Mouse (Mus musculus): ENCODE data around the gene Atxn7. TPM values are rescaled to one million over a fixed set of nuclear protein-coding genes. Genes with fewer than 3 reads are reported as not detected.
"Not testable (repeated sequence)": the region's sequence is repeated elsewhere in the genome, so short reads cannot be mapped to it uniquely, and the experiment has no call there.

The Atxn7 gene
- total RNA-seq, 2 experiments from 2014 or later, result 24.4 to 30.5 TPM

- no peak for DNase-seq (ENCODE audit: low spot score in 2 of 2)
- intact Hi-C loops (cut with DNase I), result no loop called here
Observed at GRCm38 (mm10) chr14:14038233-14038632, 77.0 kb downstream of the Atxn7 start.

GRCm38 (mm10) chr14:14042336-14042735 lies 81.1 kb downstream of the Atxn7 start:
- no peak for DNase-seq (ENCODE audit: low spot score in 2 of 2)
- intact Hi-C loops (cut with DNase I), result no loop called here

- intact Hi-C loops (cut with DNase I), result no loop called here
- DNase-seq (ENCODE audit: low spot score in 2 of 2), result no peak
Observed at GRCm38 (mm10) chr14:14054386-14054785, 93.1 kb downstream of the Atxn7 start.

DNA sequence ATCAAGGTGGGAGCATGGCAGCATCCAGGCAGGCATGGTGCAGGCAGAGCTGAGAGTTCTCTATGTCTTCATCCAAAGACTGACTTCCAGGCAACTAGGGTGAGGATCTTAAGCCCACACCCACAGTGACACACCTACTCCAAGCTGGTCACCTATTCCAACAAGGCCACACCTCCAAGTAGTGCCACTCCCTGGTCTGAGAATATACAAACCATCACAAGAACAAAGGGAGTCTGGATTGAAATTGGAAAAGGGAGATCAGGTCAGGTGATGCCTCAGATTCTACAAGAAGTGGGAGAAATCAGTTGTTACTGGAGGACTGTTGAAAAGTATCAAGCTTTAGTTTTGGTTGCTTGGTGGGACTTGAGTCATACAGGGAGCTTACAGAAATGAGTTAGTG lies 98.4 kb downstream of the Atxn7 start:
- DNase-seq (ENCODE audit: low spot score in 2 of 2); intact Hi-C loops (cut with DNase I): not testable (repeated sequence)

DNA sequence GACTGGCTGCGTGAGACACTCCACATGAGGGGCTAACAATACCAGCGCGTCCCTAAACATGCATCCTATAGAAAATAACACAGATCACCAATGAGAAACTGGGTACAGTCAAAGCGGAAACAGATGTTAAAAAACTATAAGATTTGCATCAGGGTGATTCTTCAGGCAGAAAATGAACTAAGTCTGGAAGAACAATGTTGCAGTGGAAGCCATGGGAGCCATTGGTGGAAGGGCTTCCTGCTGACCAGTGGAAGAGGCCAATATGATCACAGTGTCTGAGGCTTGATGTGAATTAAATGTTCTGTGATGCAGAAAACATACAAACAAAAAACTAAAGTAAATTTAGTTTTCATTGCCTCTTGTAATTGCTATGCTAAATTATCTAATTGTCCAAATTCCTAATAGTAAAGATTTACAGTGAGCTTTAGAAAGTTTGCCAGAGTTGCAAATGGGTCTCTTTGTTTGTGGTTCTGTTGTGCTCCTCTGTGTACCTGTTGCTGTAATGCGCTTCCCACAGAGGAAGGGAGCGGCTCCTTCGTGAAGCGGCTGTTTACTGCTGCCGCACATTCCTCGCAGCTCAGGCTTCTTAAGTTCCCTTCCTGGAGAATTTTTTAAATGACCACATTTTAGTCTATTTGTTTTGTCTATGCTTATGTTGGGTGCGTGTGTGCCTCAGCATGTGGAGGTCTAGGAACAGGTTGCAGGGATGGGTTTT lies 101.4 kb downstream of the Atxn7 start:
- no peak for DNase-seq (ENCODE audit: low spot score in 2 of 2)
- intact Hi-C loops (cut with DNase I), result no loop called here

DNA sequence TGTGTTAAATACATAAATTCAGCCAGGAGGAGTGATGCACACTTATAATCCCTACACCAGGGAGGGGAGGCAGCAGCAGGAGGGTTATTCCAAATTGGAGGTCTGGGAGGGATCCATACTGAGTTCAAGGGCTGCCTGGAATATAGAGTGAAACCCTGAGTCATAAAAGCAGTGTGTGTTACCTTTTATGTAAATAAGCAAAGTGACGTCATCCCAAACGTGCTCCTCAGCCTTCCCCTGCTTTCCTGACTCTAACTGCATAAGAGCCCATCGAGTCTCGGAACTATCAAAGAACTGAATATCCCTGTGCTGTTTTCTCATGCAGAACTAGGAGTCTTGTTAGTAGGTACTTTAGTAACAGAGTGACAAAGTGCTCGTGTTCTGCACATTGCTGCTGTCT lies 102.1 kb downstream of the Atxn7 start:
- no peak for DNase-seq (ENCODE audit: low spot score in 2 of 2)
- intact Hi-C loops (cut with DNase I), result no loop called here

DNA sequence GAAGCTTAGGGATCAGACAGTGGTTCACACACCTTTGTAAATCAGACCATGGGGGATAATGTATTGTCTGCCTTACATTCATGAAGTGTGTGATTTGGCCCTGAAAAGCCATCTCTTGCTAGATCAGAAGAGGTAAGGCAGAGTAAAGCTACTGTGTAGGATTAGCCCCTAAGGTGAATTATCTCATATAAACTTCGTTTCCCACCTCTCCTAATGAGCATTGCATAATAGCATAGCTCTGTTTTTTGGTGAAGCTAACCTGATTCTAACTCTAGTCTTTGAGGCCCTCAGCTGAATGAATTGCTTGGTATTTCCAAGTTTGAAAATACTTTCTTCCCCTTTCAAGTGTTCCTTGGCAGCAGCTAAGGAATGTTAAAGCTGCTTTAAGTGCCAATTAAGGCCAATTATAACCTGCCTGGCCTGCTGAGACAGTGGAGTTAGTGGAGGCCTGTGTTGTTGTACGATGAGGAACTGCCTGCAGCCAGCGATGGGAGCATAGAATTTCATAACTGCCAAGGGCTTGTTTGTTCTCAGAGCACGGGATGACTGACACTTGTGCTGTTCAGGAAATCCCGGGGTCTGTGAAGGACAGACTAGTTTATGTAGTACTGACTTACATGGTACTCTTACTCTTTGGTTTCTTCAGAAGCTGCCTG lies 103.4 kb downstream of the Atxn7 start:
- intact Hi-C loops (cut with DNase I), result no loop called here
- DNase-seq (ENCODE audit: low spot score in 2 of 2), result no peak

GRCm38 (mm10) chr14:14065142-14065498 lies 103.9 kb downstream of the Atxn7 start:
- no peak for DNase-seq (ENCODE audit: low spot score in 2 of 2)
- intact Hi-C loops (cut with DNase I), result no loop called here

- intact Hi-C loops (cut with DNase I), result no loop called here
- no peak for DNase-seq (ENCODE audit: low spot score in 2 of 2)
Observed at GRCm38 (mm10) chr14:14066241-14066640, 105.0 kb downstream of the Atxn7 start.

GRCm38 (mm10) chr14:14067648-14068472 lies 106.6 kb downstream of the Atxn7 start:
- peak; percentile 11 to 21 for DNase-seq (ENCODE audit: low spot score in 2 of 2)
- intact Hi-C loops (cut with DNase I), result no loop called here

- intact Hi-C loops (cut with DNase I), result no loop called here
- no peak for DNase-seq (ENCODE audit: low spot score in 2 of 2)
Observed at GRCm38 (mm10) chr14:14068553-14068952, 107.3 kb downstream of the Atxn7 start.

- intact Hi-C loops (cut with DNase I), result no loop called here
- DNase-seq (ENCODE audit: low spot score in 2 of 2), result no peak
Observed at GRCm38 (mm10) chr14:14070541-14071315, 109.5 kb downstream of the Atxn7 start.

- intact Hi-C loops (cut with DNase I), result no loop called here
- DNase-seq (ENCODE audit: low spot score in 2 of 2), result no peak
Observed at GRCm38 (mm10) chr14:14071456-14071855, 110.2 kb downstream of the Atxn7 start.

GRCm38 (mm10) chr14:14080604-14081194 lies 119.5 kb downstream of the Atxn7 start:
- intact Hi-C loops (cut with DNase I), result no loop called here
- DNase-seq (ENCODE audit: low spot score in 2 of 2), result no peak

DNA sequence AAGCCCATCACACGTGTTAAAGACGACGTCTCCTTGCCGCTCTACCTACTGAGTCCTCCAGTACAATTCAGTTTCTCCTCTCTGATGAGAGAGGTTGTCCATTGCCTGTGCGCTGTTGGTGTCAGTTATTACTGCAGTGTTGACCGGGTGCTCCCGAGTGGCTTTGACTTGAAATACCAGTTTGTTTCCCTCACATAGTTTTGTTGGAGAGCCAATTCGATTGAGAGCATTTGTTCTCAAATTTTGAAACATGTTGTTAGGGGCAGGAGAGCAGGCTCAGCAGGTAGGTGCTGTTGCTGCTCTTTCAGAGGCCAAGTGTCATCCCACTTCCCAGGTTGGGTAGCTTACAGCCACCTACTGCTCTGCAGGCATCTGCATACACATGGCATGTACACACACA lies 122.6 kb downstream of the Atxn7 start:
- intact Hi-C loops (cut with DNase I), result no loop called here
- no peak for DNase-seq (ENCODE audit: low spot score in 2 of 2)

GRCm38 (mm10) chr14:14086711-14087263 lies 125.5 kb downstream of the Atxn7 start:
- intact Hi-C loops (cut with DNase I), result no loop called here
- no peak for DNase-seq (ENCODE audit: low spot score in 2 of 2)

GRCm38 (mm10) chr14:14087348-14087747 lies 126.1 kb downstream of the Atxn7 start:
- no peak for DNase-seq (ENCODE audit: low spot score in 2 of 2)
- intact Hi-C loops (cut with DNase I), result no loop called here

GRCm38 (mm10) chr14:14088016-14088791 lies 127.0 kb downstream of the Atxn7 start:
- no peak for DNase-seq (ENCODE audit: low spot score in 2 of 2)
- intact Hi-C loops (cut with DNase I), result no loop called here

DNA sequence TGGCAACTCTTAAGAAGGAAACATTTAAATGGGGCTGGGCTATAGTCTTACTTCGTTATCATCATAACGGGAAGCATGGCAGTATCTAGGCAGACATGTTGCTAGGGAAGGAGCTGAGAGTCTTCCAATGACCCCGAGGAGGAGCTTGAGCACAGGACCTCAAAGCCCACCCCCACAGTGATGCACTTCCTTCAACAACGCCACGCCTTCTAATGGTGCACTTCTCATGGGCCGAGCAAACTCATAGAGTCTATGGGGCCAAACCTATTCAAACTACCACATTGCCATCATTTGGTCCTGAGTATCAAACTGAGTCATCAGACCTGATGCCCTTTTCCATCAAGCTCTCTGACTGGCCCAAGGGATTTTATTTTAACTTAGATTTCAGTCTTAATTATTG lies 129.3 kb downstream of the Atxn7 start:
- DNase-seq (ENCODE audit: low spot score in 2 of 2), result no peak
- intact Hi-C loops (cut with DNase I), result no loop called here
